Mouse (Mus musculus) gastrocnemius, adult 18-20 months (tissue): Measurements from ENCODE around the gene Grk1. TPM values are rescaled to one million over a fixed set of nuclear protein-coding genes. Genes with fewer than 3 reads are reported as not detected.

Source experiments
- DNase-seq: peaks from one replicate; pipeline ENCODE4 v3.0.0; 2021; ENCODE audit warnings: low spot score
- long read RNA-seq, 2 experiments: library from polyadenylated mRNA; stranded (forward); transcript quantifications; one replicate each; pipeline ENCODE4 v2.0.0; 2021
- total RNA-seq, 2 experiments: library from RNA; stranded (reverse); gene quantifications; 2 replicates each; pipeline ENCODE4 v1.2.3; 2021

Grk1 gene
- total RNA-seq: not detected
- long read RNA-seq, experiment 1: 0 reads
- long read RNA-seq, experiment 2: 0 reads

DNA sequence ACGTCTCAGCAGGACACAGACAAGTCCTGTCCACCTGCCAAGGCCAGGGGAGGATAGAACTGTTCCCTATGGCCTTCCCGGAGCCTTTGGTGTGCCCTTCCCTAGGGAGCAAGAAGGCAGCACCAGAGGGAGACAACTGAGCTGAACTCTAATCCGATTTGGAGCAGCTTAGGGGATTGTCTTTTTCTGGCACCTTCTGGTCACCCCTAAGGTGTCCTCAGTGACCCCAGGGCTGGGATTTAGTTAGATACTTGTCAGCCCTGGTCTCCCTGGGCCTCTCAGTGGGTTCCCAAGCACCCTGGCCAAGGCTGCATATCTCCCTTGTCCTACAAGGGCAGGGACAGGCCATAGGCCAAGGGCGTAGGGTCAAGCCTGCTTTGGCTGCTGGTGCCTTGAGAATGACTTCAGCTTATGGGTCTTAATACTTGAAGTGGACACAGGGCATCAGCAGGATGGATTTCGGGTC, at the start of gene Grk1:
Gene Grk1 (plus strand): TSS at position 416 of the 466 bp plus-strand sequence.
- DNase-seq: no peak

DNA sequence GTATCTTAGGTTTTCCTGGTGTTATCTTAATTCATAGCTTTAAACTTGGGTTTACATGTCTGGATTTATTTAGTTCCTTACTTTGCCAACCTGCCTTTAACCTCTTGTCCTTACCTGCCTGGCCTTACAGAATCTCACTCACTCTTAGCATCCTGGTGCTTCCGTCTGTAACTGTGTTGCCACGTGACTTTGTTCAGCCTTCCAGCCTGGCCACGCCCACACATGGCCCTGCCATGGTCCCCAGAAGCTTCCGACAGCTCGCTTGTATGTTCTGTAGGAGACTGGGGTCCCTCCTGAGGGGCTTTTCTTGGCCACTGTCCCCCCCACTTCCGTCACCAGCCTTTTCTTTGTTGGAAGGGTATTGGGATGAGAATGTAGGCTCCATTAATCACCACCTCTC, 48.7 kb upstream of the Grk1 start:
- no peak for DNase-seq

- DNase-seq: peak; percentile 73
Observed at GRCm38 (mm10) chr8:13356681-13357080, 48.2 kb upstream of the Grk1 start.

DNA sequence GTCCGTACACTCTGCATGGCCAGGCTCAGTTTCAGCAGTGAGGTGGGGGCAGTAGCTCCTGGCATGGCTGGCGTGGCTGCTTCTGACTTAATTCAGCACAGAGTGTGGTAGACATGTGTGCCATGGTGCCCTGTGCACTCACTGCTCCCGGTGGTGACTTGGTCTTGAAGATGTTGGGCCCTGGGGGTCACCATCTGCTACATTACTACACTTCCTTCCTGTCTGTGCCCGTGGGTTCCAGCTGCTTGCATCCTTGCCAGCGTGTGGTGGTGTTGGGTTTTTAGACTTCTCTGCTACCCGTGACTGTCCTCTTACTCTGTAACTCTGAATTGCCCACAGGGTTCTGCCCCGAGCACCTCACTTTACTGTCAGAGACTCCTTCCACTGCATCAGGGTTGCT, 44.7 kb upstream of the Grk1 start:
- no peak for DNase-seq

DNA sequence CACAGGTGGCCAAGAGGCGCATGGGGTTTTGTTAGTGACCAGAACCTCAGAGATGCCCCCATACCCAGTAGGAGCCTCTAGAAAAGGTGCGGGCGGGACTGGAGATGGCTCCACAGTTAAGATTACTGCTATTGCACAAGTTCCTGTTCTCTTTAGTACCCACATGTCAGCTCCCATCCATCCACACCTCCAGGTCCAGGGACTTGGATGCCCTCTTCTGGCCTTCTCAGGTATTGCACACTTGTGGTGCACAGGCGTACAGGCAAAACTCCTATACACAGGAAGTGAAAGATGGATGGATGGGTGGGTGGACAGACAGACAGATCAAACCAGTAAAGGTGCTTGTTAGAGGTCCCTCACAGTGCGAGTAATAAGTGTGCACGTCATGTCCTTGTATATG, 43.0 kb upstream of the Grk1 start:
- no peak for DNase-seq

- no peak for DNase-seq
Observed at GRCm38 (mm10) chr8:13373151-13373662, 31.7 kb upstream of the Grk1 start.

- DNase-seq: peak; percentile 16
Observed at GRCm38 (mm10) chr8:13381630-13382029, 23.3 kb upstream of the Grk1 start.

- DNase-seq: no peak
Observed at GRCm38 (mm10) chr8:13382536-13382935, 22.3 kb upstream of the Grk1 start.

DNA sequence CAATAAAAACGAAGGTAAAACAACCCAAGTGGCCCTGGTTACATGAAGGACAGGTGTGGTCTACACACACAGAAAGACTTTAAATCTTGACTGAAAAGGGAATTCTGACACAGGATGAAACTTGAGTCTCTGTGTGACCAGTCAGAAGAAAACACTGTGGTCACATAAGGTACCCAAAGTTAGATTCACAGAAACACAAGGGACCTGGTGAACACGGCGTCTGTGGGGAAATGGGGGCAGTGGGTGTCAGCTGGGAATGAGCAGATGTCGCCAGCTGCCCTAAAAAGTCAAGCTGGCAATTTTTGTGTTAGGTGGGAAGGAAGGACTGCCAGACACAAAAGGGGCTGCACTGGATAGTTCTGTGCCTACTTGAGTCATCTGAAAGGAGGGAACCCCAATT, 21.9 kb upstream of the Grk1 start:
- DNase-seq: no peak

DNA sequence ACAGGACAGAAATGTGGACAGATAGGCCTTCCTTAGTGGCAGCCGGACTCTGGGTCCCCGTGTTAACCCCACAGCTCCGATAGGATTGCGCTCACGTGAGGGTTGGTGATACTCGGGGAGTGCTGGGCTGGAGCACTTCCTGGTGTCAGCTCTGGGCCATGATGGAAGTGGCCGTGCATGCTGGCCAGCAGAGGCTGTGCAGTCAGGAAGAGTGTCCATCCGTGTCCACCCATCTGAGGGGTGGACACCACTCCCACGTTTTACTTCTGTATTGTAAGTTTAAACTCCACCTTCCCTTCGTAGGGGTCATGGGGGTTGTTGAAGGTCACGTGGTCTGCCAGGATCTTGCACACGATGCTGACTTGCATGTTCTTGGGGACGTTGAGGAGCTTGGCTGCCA, 18.5 kb upstream of the Grk1 start:
- no peak for DNase-seq

DNA sequence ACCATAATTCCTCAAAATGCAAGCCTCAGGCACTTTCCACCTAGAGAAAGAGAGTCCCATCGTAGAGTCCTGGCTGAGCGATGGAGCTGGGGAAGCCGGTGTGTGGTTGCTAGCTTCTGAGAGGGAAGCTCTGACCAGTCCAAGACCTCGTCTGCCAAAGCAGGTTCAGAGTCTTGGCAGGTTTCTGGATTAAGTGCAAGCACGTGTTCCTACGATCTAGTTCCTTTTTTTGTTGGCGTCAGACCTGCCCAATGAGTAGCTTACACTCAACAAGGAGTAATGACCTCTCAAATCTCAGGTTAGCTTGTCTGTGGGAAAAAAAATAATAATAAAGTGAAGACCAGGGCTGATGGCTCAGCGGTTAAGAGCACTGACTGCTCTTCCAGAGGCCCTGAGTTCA, 17.2 kb upstream of the Grk1 start:
- DNase-seq: no peak

GRCm38 (mm10) chr8:13388744-13389143, 16.1 kb upstream of the Grk1 start:
- no peak for DNase-seq

DNA sequence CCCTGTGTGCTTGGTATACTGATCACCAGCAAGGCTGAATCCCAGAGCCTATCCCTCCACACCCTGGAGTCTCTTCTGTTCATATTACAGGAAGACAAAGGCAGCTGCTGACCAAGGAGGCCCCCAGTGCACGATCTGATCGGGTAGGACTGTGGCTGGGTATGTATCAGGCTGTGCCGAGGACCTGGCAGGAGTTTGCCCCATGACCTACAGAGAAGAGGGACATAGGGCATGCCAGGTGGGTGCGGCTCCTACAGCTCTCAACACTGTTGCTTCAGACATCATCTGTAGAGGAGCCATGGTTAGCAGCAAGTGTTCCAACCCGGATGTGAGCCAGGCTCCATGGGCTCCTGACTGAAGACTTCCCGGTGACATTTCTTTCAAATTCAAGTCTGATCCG, 11.0 kb upstream of the Grk1 start:
- no peak for DNase-seq

DNA sequence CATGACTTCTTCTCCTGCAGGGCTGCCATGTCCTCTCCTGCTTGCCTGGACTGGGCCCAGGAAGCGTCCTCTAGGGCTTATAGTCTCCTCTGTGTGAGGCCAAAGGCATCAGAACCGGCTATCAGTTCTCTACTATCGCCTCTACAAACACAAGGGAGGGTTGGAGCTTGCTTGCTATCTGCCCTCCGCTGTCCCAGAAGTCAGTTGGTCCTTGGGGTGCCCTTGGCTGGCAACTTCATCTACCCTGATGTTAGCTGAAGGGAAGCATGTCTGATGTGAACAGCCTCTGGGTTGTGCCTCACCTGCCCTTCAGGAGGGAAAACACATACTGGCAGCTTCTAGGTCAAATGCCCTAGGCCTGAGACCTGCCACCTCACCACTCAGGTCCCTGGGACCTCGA, 8.2 kb upstream of the Grk1 start, which contains the start of gene Atp4b:
Gene Atp4b (minus strand): TSS at position 101 of the 400 bp plus-strand sequence.
- DNase-seq: no peak

- no peak for DNase-seq
Observed at GRCm38 (mm10) chr8:13403517-13403916, 1.4 kb upstream of the Grk1 start.

- no peak for DNase-seq
Observed at GRCm38 (mm10) chr8:13406011-13406410, 1.1 kb downstream of the Grk1 start.

GRCm38 (mm10) chr8:13411597-13411996, 6.7 kb downstream of the Grk1 start:
- peak; percentile 61 for DNase-seq

DNA sequence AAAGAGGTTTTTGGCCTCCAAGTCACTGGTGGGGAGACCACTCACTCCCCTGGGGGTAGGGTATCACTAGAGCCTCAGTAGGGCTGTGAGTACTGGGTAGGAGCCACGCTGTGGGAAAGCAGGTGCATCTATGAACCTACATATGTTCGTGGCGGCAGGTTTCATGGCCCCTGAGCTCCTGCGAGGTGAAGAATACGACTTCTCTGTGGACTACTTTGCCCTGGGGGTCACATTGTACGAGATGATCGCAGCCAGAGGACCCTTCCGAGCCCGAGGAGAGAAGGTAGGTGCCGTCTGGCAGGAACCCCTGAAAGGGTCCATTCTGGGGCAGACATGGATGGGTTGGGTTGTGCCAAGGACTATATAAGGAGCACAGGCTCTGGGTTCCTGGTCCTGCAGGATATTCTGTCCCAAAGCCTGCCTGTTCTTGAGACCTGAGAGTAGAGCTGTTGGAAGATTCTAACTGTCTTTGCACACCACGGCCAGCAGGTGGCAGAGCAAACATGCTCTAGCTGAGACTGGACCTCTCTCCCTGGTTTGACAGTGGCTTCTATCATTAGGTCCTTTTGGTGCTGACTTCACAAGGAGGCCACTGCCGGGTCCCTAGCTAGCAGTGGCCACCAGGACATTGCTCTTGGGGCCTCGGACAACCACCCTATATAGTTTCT, 8.1 kb downstream of the Grk1 start:
- peak; percentile 57 for DNase-seq

DNA sequence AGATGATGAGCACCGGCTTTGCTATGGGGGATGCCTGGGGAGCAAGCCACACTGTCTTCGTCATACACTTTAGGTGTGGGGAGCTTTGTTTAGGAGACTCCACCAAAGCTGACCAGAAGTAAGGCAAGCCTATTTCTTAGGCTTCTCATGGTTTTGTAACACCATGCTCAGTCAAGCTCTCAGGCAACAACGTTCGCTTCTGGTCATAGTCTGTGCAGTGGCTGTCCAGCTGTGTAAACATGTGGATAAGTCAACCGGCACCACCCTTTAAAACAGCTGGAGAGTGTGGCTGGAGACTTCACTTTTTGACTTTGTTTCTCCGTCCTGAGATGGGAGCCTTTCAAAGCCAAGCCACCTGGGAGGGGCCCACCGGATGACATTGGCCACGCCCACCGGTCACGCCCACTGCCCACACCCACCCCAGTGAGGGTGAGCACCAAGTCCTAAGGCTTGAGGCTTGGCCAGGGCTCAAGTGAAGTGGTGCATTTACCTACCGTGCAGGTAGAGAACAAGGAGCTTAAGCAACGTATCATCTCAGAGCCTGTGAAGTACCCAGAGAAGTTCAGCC, 9.0 kb downstream of the Grk1 start:
- DNase-seq: no peak

DNA sequence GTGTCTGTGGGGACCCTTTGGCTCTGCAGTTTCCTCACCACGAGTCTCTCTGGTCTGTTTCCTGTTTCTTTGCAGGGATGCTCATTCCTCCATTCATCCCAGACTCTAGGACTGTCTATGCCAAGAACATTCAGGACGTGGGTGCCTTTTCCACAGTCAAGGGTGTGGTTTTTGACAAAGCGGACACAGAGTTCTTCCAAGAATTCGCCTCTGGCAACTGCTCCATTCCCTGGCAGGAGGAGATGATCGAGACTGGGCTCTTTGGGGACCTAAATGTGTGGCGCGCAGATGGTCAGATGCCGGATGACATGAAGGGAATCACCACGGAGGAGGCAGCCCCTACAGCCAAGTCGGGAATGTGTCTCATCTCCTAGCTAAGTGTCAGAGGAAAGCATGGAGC, 11.0 kb downstream of the Grk1 start:
- DNase-seq: peak; percentile 74

- peak; percentile 50 for DNase-seq
Observed at GRCm38 (mm10) chr8:13419111-13419639, 14.3 kb downstream of the Grk1 start.

DNA sequence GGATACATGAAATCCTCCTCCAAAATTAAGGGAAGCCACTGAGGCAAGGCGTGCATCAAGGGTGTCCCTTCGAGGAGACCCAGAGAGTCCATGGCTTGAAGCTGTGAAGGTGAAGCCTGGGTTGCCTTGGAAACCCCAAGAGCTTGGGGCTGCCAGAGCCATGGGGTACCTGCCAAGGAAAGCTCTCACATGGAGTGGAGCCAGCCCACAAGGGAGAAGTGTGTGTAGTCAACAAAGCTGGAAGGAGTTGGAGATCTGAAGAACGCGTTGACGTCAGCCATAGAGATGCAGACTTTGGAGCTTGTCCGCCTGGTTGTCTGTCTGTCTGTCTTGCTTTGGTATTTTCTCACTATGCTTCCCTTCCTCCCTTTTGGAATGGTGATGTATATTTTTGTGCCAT, 16.1 kb downstream of the Grk1 start:
- DNase-seq: no peak

- no peak for DNase-seq
Observed at GRCm38 (mm10) chr8:13427351-13427750, 22.5 kb downstream of the Grk1 start.
